Mouse (Mus musculus): Measurements from ENCODE around the gene Vash2. TPM values are rescaled to one million over a fixed set of nuclear protein-coding genes. Genes with fewer than 3 reads are reported as not detected.

The Vash2 gene
- polyA plus RNA-seq, 1 experiment from 2014 or later = 68.6 TPM

- Histone ChIP-seq H3K4me3 (no peak overlapping the region), H3K4me2 (no peak overlapping the region), H3K9ac (no peak overlapping the region), H3K4me1 (replicated peaks) (peaks cover 5% of the 10 kb centered on the region; the same call in 1 of the 2 replicates), H3K9me3 (replicated peaks) (no peaks in the 10 kb centered on the region), H3K27me3 (replicated peaks) (0 out of 2 replicates have a peak, but pooled peaks cover 4% of the 10 kb centered on the region), H3K27ac (ENCODE audit: poor library complexity, severe bottlenecking) (no peak overlapping the region), H3K36me3 (no peaks in the 10 kb centered on the region)
- WGBS = 68% methylated on average over 8 of the region's 8 CpGs
- ATAC-seq (ENCODE audit: insufficient number of reproducible peaks, low FRiP score) = no peak
Measured at GRCm38 (mm10) chr1:190919725-190920469, 59.2 kb downstream of the Vash2 start.

GRCm38 (mm10) chr1:190918938-190919337 lies 60.2 kb downstream of the Vash2 start:
- H3K9me3 ChIP-seq (replicated peaks) = no peaks in the 10 kb centered on the region
- H3K4me1 ChIP-seq (replicated peaks) = peaks cover 5% of the 10 kb centered on the region; the same call in 1 of the 2 replicates
- H3K36me3 ChIP-seq = no peaks in the 10 kb centered on the region
- H3K9ac ChIP-seq = no peak overlapping the region
- H3K27ac ChIP-seq (ENCODE audit: poor library complexity, severe bottlenecking) = no peak overlapping the region
- 42% methylated on average over 7 of the region's 7 CpGs for WGBS
- H3K27me3 ChIP-seq (replicated peaks) = 0 out of 2 replicates have a peak, but pooled peaks cover 4% of the 10 kb centered on the region
- H3K4me3 ChIP-seq = no peak overlapping the region
- H3K4me2 ChIP-seq = no peak overlapping the region
- ATAC-seq (ENCODE audit: insufficient number of reproducible peaks, low FRiP score) = no peak

- Histone ChIP-seq H3K4me3 (no peak overlapping the region), H3K36me3 (no peaks in the 10 kb centered on the region), H3K27me3 (replicated peaks) (no peaks in the 10 kb centered on the region), H3K9ac (no peak overlapping the region), H3K4me2 (no peak overlapping the region), H3K9me3 (replicated peaks) (no peaks in the 10 kb centered on the region), H3K4me1 (replicated peaks) (peaks cover 11% of the 10 kb centered on the region), H3K27ac (ENCODE audit: poor library complexity, severe bottlenecking) (no peak overlapping the region)
- 57% methylated on average over 1 of the region's 1 CpGs for WGBS
- no peak for ATAC-seq (ENCODE audit: insufficient number of reproducible peaks, low FRiP score)
Measured at GRCm38 (mm10) chr1:190912623-190913022, 66.5 kb downstream of the Vash2 start.

- 0 out of 2 replicates have a peak within 1 kb of the TSS, but pooled peaks have one; percentile 41 for H3K27ac ChIP-seq (ENCODE audit: poor library complexity, severe bottlenecking)
- H3K36me3 ChIP-seq = no peaks in the 10 kb centered on the region
- peak; percentile 90 for ATAC-seq (ENCODE audit: insufficient number of reproducible peaks, low FRiP score)
- no peaks in the 10 kb centered on the region for H3K9me3 ChIP-seq (replicated peaks)
- peak within 1 kb of the TSS; percentile 88 for H3K9ac ChIP-seq
- H3K4me1 ChIP-seq (replicated peaks) = peaks cover 11% of the 10 kb centered on the region
- H3K4me2 ChIP-seq = peak within 1 kb of the TSS; percentile 79
- no peaks in the 10 kb centered on the region for H3K27me3 ChIP-seq (replicated peaks)
- WGBS = under 1% methylated on average over 47 of the region's 47 CpGs
- peak within 1 kb of the TSS; percentile 90 for H3K4me3 ChIP-seq
Measured at GRCm38 (mm10) chr1:190911415-190912123, 67.5 kb downstream of the Vash2 start, which contains the start of gene Rps6kc1. Rps6kc1 (minus strand) TSS chr1:190911770.

GRCm38 (mm10) chr1:190910836-190911235 lies 68.3 kb downstream of the Vash2 start:
- no peaks in the 10 kb centered on the region for H3K27me3 ChIP-seq (replicated peaks)
- ATAC-seq (ENCODE audit: insufficient number of reproducible peaks, low FRiP score) = no peak
- no peaks in the 10 kb centered on the region for H3K36me3 ChIP-seq
- 83% methylated on average over 6 of the region's 6 CpGs for WGBS
- H3K9ac ChIP-seq = peak overlapping the region; percentile 88
- H3K27ac ChIP-seq (ENCODE audit: poor library complexity, severe bottlenecking) = no peak overlapping the region
- H3K4me1 ChIP-seq (replicated peaks) = peaks cover 11% of the 10 kb centered on the region
- peak overlapping the region; percentile 90 for H3K4me3 ChIP-seq
- H3K9me3 ChIP-seq (replicated peaks) = no peaks in the 10 kb centered on the region
- H3K4me2 ChIP-seq = peak overlapping the region; percentile 79

- H3K4me2 ChIP-seq = no peak overlapping the region
- H3K4me3 ChIP-seq = no peak overlapping the region
- no peak overlapping the region for H3K9ac ChIP-seq
- no peaks in the 10 kb centered on the region for H3K27me3 ChIP-seq (replicated peaks)
- ATAC-seq (ENCODE audit: insufficient number of reproducible peaks, low FRiP score) = no peak
- H3K9me3 ChIP-seq (replicated peaks) = no peaks in the 10 kb centered on the region
- H3K4me1 ChIP-seq (replicated peaks) = no peaks in the 10 kb centered on the region
- no peak overlapping the region for H3K27ac ChIP-seq (ENCODE audit: poor library complexity, severe bottlenecking)
- peaks cover 15% of the 10 kb centered on the region for H3K36me3 ChIP-seq
- 88% methylated on average over 16 of the region's 16 CpGs for WGBS
Measured at GRCm38 (mm10) chr1:190904714-190905113, 74.4 kb downstream of the Vash2 start.

GRCm38 (mm10) chr1:190904136-190904535 lies 75.0 kb downstream of the Vash2 start:
- H3K36me3 ChIP-seq = peaks cover 17% of the 10 kb centered on the region
- peaks cover 1% of the 10 kb centered on the region; the same call in 1 of the 2 replicates for H3K4me1 ChIP-seq (replicated peaks)
- no peak overlapping the region for H3K27ac ChIP-seq (ENCODE audit: poor library complexity, severe bottlenecking)
- no peak overlapping the region for H3K9ac ChIP-seq
- no peak overlapping the region for H3K4me3 ChIP-seq
- no peak for ATAC-seq (ENCODE audit: insufficient number of reproducible peaks, low FRiP score)
- WGBS = 89% methylated on average over 3 of the region's 3 CpGs
- no peaks in the 10 kb centered on the region for H3K9me3 ChIP-seq (replicated peaks)
- no peaks in the 10 kb centered on the region for H3K27me3 ChIP-seq (replicated peaks)
- H3K4me2 ChIP-seq = no peak overlapping the region

GRCm38 (mm10) chr1:190901082-190901481 lies 78.0 kb downstream of the Vash2 start:
- Histone ChIP-seq H3K4me1 (replicated peaks) (peaks cover 3% of the 10 kb centered on the region; the same call in 1 of the 2 replicates), H3K4me2 (no peak overlapping the region), H3K9ac (no peak overlapping the region), H3K36me3 (peaks cover 47% of the 10 kb centered on the region), H3K27me3 (replicated peaks) (no peaks in the 10 kb centered on the region), H3K4me3 (no peak overlapping the region), H3K27ac (ENCODE audit: poor library complexity, severe bottlenecking) (no peak overlapping the region), H3K9me3 (replicated peaks) (no peaks in the 10 kb centered on the region)
- 69% methylated on average over 2 of the region's 2 CpGs for WGBS
- no peak for ATAC-seq (ENCODE audit: insufficient number of reproducible peaks, low FRiP score)

GRCm38 (mm10) chr1:190898899-190899575 lies 80.1 kb downstream of the Vash2 start:
- Histone ChIP-seq H3K4me3 (no peak overlapping the region), H3K27ac (ENCODE audit: poor library complexity, severe bottlenecking) (no peak overlapping the region), H3K36me3 (peaks cover 46% of the 10 kb centered on the region), H3K9me3 (replicated peaks) (no peaks in the 10 kb centered on the region), H3K9ac (no peak overlapping the region), H3K4me1 (replicated peaks) (peaks cover 3% of the 10 kb centered on the region; the same call in 1 of the 2 replicates), H3K4me2 (no peak overlapping the region), H3K27me3 (replicated peaks) (no peaks in the 10 kb centered on the region)
- WGBS = 62% methylated on average over 9 of the region's 9 CpGs
- no peak for ATAC-seq (ENCODE audit: insufficient number of reproducible peaks, low FRiP score)

- 79% methylated on average over 3 of the region's 3 CpGs for WGBS
- no peak overlapping the region for H3K27ac ChIP-seq (ENCODE audit: poor library complexity, severe bottlenecking)
Measured at GRCm38 (mm10) chr1:190898186-190898585, 80.9 kb downstream of the Vash2 start.

More at GRCm38 (mm10) chr1:190898186-190898585, 80.9 kb downstream of the Vash2 start:
- H3K36me3 ChIP-seq = peaks cover 43% of the 10 kb centered on the region
- no peaks in the 10 kb centered on the region for H3K9me3 ChIP-seq (replicated peaks)
- no peak overlapping the region for H3K4me3 ChIP-seq
- no peaks in the 10 kb centered on the region for H3K27me3 ChIP-seq (replicated peaks)
- no peak overlapping the region for H3K4me2 ChIP-seq
- peaks cover 3% of the 10 kb centered on the region; the same call in 1 of the 2 replicates for H3K4me1 ChIP-seq (replicated peaks)
- H3K9ac ChIP-seq = no peak overlapping the region
- ATAC-seq (ENCODE audit: insufficient number of reproducible peaks, low FRiP score) = no peak
